Mouse (Mus musculus) skeletal muscle tissue, adult 2 months (tissue): Measurements from ENCODE around the gene Tmcc2.

Source experiments
- DNase-seq: peaks from one replicate; pipeline ENCODE4 v3.0.0-alpha.2; 2012; ENCODE audit warnings: low read depth, low spot score

The Tmcc2 gene

DNA sequence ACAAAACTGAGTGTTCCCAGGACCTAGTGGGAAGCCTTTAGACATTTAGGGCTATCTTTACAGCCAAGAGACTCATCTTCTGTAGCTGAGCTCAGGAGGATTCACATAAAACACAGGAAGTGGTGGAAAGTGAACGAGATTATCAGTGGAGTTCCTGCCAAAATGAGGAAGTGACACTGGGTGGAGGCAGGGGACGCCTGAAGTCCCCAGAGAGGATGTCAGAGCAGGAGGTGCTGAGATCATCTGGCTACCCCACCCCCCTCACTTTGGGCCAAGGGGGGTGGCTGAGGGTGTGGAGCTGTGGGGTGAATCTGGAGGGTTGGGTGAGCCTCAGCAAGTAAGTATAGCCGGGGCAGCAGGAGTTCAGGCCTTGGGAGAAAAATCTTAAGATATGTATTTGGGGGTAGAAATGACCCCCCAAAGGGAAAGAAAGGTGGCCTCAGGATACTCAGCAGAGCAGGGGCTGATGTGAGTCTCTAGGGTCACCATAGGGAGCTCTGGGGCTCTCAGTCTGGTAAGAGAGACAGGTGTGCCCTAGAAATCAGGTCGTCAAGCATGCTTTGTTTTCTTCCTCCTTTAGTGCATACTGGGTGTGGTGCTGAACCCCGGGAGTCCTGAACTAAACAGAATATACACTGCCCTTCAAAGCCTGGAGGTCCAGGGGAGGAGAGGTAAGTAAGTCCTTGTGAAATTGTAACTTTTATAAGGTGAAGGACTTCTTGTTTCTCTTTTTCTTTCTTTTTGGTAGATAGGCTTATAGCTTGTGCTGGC, 49.2 kb downstream of the Tmcc2 start:
- peak; percentile 82 for DNase-seq

DNA sequence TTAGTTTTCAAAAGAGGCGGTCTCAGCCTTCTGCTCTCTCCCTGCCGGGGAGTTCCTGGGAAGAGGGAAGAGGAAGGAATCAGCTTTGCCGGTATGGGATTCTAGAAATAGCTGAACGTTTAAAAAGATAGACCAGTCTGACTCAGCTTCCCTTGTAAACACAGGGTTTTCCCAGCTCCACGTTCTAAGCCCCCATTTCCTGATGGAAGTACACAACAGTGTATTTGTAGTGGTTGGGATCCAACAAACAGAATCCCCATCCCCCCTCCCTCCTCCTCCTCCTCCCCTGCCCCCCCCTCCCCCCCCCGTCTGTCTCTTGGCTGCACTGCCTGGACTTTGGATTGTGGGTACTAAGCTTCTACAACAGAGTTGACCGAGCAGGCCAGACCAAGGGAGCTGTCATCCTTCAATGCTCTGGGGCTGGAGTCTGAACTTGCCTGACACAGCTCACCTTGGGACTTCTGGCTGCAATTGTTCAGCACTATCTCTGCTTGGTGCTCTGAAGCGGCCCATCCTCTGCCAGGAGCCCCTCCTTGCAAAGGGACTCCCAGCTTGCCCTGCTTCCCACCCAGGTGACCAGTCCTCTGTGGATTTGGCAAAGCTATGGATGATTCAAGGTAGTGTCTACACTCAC, 52.9 kb downstream of the Tmcc2 start:
- no peak for DNase-seq

DNA sequence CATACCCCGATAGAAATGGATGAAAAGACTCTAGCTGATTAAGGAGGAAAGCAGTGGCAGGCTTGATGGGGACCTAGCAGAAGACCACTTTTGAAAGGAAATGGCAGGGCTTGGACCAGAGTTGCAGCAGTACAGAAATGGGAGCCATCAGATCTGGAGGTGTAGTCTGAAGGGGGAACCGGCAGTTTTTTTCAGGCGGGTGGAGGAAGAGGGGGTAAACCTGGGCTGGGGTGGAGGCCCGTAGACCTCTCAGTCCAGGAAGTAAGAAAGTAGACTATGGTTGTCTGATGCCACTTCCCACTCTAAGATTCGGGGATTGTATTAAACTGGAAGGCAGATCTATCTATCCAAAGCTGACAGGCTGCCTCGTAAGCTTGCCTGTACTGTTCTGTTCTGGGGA, 54.2 kb downstream of the Tmcc2 start:
- DNase-seq: no peak

DNA sequence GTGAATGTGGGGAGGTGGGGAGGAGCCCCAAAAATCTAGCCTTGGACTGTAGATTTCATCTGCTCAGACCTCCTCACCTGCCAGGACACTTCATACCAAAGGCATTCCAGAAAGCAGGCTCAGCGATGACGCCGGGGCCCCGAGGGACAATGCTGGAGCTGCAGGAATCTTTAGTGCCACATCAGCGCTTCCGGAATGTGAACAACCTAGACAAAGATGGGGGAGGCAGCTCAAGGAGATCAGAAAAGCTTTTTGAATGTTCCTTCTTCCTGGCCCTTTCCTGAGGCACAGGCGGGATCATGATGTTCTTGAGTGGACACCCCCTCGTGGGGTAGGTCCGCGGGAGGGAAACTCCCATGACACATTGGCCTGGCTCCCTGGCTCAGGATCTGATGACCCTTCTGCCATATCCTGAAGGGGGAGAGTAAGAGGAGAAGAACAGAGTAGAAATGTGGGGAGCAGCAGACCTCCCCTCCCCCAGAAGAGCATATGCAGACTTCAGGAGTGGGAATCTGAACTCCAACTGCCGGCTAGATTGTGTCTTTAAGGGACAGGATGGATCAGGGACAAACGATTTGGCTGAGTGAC, 55.6 kb downstream of the Tmcc2 start:
- DNase-seq: peak; percentile 53

DNA sequence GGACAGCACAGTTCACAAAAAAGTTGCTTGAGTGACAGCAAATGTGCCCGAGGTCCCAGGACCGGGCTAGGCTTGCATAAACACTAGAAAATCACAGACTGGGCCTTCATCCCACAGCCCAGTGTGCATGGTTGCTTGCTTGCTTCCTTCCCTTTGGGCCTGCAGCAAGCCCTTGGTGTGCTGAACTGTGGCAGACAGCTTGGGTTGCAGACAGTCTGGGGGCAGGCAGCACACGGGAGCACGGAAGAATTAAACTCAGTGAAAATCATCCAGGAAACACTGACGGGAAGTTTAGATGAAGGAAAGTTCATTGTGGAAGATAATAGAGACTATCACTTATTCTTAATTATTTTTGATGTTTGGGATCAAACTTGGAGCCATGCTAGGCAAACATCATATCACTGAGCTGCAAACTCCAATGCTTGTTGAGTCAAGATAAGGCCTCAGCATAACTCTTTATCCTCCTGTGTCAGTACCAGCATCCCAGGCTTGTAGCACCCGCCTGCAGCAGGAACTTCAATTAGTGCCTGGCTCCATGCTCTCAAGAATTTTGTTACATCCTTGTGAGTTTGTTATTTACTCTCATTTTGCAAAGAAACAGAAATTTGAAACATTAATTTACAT, 56.8 kb downstream of the Tmcc2 start:
- no peak for DNase-seq

DNA sequence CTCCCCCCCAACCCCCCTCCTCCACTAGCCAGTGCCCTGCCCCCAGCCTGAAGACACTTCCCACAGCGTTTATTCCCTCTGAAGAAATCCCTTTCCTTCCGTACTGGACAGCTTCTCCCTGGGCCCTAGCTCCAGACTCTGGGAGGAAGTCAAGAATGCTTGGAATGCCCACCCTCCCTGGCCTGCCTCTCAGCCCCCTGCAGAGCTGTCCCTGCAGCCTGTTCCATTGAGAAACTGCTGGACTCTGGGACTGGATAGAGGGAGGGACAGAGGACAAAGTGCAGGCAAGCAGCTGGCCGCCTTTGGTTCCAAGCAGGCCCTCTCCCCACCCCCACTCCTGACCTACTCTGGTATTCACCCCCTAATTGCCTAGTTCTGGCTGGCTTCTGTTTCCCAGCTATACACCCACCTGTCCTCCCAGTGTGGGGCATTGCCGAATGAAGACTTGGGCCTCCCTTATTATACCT, 57.4 kb downstream of the Tmcc2 start:
- DNase-seq: peak; percentile 65

DNA sequence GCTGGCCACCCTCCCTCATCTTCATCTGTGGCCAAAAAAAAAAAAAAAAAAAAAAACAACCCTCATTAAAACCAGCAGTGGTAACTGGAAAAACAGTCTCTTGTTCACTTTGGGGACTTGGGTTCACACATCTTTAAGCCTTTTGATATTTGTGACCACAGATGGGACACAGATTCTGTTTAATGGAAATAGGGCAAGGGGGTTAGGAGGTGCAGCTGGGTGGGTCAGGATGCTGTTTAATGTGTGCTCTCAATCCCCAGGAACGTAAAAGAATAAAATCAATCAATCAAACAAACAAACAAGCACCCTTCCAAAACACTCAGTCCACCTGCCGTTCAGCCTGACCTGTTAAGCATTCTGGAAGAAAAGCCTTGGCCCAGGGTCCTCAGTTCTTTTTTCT, 57.9 kb downstream of the Tmcc2 start:
- DNase-seq: no peak

- DNase-seq: no peak
These were observed 59.8 kb downstream of the Tmcc2 start for GRCm38 (mm10) chr1:132331283-132331682.

- no peak for DNase-seq
These were observed 60.7 kb downstream of the Tmcc2 start for GRCm38 (mm10) chr1:132330397-132330796.

DNA sequence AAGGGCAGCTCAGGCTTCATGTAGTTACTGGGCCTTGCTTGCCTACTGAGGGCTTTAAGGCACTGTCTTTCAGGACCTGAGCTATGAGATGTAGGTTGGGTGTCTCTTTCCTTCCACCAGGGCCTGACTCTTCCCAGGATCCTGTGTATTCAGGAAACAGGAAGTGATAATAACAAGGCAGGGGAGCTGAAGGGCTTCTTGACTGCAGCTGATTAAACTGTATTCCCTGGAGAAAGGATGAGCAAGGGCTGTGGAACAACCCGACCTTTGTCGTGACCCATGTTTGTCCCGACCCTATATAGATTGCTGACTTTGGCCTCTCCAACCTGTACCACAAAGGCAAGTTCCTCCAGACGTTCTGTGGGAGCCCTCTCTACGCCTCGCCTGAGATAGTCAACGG, 61.4 kb downstream of the Tmcc2 start:
- DNase-seq: no peak

- no peak for DNase-seq
These were observed 62.5 kb downstream of the Tmcc2 start for GRCm38 (mm10) chr1:132328565-132328964.

- no peak for DNase-seq
These were observed 63.6 kb downstream of the Tmcc2 start for GRCm38 (mm10) chr1:132327477-132327876.

DNA sequence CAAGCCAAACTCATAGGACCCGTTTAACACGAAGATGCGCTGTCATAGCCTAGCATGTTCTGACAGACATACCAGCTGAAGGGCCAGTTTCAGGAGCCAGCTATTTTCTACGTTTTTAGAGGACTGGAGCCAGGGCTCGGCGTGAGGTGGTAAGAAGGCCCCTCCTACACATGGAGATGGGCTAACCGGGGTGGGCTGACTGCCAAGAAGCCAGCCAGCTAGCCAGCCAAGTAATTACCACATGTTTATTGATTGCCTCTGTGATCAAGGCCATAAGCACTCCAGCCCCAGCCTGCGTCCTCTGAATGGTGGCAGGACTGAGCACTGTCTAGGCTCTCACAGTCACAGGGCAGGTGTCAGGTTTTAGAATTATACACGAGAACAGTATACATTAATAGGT, 64.3 kb downstream of the Tmcc2 start:
- no peak for DNase-seq

- DNase-seq: no peak
These were observed 68.2 kb downstream of the Tmcc2 start for GRCm38 (mm10) chr1:132322711-132323542.

DNA sequence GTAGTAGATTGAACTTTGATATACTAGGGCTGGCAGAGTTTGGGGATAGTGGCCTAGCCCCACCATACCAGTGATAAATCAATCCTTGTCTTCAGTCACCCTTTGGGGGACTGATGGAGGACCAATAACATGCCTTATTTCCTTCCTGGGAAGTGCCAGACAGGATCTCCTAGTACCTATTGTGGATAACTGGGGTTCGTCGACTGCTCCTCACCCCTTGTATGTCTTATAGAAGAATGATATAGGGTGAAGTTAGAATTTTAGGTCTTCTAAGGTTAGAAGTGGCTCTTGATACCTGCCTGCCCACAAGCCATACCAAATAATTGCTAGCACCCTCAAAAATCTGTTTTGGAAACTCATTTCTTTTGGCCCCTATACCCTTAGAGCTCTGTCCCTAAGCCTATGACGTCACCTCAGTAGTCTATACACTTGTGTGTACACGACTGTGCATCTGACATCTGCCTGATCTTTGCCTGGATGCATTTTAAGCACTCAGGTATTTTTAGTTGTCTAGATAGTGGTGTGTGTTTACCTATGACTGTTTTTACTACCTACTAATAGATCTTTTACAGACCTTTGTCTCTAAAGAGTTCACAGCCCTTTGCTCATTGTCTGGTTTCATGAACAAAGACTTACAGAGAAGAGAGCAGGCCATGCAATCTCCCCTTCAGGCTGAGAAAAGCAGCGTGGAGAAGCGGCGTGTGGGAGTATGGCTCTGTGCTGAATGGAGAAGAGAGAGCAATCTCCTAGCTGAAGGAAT, 69.1 kb downstream of the Tmcc2 start:
- DNase-seq: no peak

- DNase-seq: no peak
These were observed 71.8 kb downstream of the Tmcc2 start for GRCm38 (mm10) chr1:132319242-132319641.

DNA sequence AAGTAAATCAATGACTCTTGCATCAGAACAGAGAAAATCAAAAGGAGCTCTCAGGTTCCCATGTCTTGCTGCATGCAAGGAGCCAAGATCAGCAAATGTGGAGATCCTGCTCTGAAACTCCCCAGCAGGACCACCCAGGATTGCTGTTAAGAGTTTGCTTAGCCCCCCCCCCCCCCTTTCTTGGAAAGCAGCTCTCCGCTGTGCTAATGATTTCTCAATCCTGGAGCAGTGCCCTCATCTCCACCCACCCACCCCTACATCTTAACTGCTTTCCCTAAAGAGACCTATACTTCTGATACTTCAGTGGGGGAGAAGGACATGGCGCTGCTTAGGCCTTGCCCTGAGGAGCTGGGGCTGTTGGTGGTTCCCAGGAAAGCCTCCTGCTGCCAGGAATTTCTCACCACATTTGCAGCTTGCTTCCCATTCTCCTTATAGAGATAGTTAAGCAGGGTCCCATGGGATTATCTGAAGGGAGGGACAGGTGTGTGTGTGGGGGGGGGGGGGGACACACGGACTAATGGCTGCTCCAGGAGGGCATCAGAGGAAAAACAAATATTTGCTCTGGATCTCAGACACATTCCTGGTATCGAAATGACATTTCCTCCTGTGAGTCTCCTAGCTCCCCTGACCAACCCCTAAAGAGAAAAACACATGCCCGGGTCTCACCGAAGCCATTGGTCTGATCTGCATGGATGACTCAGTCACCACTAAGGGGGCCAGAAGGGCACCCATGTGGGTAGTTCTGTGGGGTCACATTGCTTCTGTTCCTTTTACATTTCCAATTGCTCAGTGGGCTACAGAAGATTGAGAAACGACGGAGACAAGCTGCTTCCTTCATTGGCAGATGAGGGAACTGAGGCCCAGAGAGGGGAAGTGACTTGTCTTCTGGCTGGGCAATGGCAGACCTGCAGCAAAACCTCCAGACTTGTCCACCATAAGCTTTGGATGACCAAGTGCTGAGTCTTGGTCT, 72.9 kb downstream of the Tmcc2 start:
- DNase-seq: no peak

DNA sequence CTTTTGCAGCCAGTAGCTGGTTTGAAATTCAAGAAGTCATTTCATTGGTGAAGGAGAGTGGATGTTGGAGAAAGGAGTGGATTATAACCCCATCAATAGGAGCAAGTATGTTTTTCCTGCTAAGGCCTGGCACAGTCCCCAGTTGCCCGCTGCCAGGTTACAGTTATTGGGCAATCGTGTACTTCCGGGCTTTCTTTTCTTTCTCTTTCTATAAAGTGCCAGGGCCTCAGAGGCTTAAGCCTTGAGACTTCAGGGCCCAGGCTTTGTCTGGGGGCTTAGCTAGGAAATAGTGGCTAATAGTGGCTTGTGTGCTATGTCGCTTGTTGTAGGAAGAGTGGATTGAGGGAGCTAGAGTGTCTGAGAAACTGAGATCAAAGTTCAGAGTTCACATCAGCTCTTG, 73.7 kb downstream of the Tmcc2 start:
- DNase-seq: no peak

DNA sequence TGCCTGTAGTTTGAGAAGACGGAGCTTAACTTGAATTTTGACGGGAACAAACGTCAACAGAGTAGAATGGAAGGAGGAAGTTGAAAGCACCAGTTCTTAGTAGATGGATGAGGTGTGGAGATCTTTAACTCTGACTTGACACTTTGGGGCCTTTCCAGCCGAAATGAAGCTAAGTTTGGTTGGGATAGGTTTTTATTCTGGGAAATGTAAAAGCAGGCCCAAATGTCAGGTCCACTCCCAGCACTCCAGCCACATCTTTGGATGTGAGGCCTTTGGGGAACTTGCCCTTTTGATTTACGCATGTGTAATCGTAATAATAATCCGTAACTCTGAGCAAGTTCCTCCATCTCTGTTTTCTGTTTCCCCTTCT, 74.5 kb downstream of the Tmcc2 start:
- DNase-seq: no peak
